Mouse (Mus musculus) liver, adult 2 months (tissue): ENCODE measurements around the gene Cerk.

Experiments used
- CTCF ChIP-seq: fragments of 200-500 bp; IDR thresholded peaks from 2 replicates; pipeline ENCODE4 v1.5.1; 2011; ENCODE audit warnings: low read depth, low read length, control low read depth
- POLR2A ChIP-seq: fragments of 200-500 bp; IDR thresholded peaks from 2 replicates; pipeline ENCODE4 v1.6.1; 2011; ENCODE audit warnings: low read length, control low read depth; ENCODE audit not compliant: insufficient read depth; ENCODE audit errors: extremely low read depth

DNA sequence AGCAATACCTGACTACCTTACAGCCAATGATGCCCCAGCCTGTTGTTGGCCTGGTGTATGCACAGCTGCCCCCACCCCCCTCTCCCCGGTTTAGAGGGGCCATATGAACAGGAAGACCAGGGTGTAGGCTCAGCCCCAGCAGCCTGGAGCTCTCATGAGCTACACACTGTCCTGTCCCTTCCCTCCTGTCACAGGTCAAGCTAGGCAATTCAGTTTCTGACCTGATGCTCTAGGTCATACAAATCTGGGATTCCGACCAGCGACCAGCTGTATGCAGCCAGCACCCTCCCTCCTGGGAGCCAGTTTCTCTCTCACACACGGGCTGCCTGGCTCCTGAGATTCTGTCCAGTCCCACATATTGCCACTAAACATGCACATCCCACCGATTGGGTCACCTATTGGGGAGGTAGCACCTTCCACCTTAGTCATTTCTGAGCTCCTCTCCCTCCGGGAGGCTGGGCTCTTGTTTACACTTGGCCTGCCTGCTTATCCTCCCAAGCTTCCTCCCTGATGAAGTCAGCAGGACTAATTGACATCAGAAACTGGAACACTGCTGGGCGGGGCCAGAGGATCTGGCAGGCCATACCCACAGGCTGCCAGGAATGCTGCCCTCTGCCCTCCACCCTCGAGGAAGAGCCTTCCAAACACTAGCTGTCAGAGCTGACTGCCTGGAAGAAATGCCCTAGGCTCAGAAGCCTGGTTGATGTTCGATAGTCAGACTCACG is 3.0 kb upstream of the Cerk start:
- TF ChIP-seq CTCF (no peak), POLR2A (no peak)
